Mouse (Mus musculus): ENCODE results near the gene Vti1b. TPM values are rescaled to one million over a fixed set of nuclear protein-coding genes. Genes with fewer than 3 reads are reported as not detected.
A peak's percentile ranks its signal among the peaks of the same experiment; 100 is the strongest.

Vti1b gene
- total and polyA plus RNA-seq, 2 experiments from 2014 or later: 49.4 to 217 TPM

GRCm38 (mm10) chr12:79171269-79171995 is 1.0 kb downstream of the Vti1b start:
- H3K4me2 ChIP-seq (ENCODE audit: low read depth, low read length): peak overlapping the region; percentile 66
- H3K4me3 ChIP-seq (ENCODE audit: low read length): peak overlapping the region; percentile 99
- DNase-seq (ENCODE audit: low spot score) (peak; percentile 12), ATAC-seq (no peak)
- H3K36me3 ChIP-seq (ENCODE audit: insufficient read depth, low read length): peaks cover 14% of the 10 kb centered on the region; the same call in 1 of the 2 replicates
- no peaks in the 10 kb centered on the region for H3K27me3 ChIP-seq (ENCODE audit: insufficient read depth, low read length)
- no peaks in the 10 kb centered on the region for H3K9me3 ChIP-seq (ENCODE audit: low read length)
- 0 out of 2 replicates have a peak, but pooled peaks cover 5% of the 10 kb centered on the region for H3K4me1 ChIP-seq (ENCODE audit: insufficient read depth, low read length)
- 0 out of 2 replicates have a peak overlapping the region, but pooled peaks have one; percentile 91 for H3K27ac ChIP-seq
- WGBS: 33% methylated on average over 12 of the region's 12 CpGs
- TF ChIP-seq CTCF (IDR thresholded peaks at IDR 0.05; ENCODE audit: low read depth): no peak
- peak overlapping the region; percentile 81; the same call in 1 of the 2 replicates for H3K9ac ChIP-seq (replicated peaks; ENCODE audit: low read length)

- WGBS: 66% methylated on average over 3 of the region's 3 CpGs
- H3K4me1 ChIP-seq (ENCODE audit: insufficient read depth, low read length): 0 out of 2 replicates have a peak, but pooled peaks cover 5% of the 10 kb centered on the region
Measured at GRCm38 (mm10) chr12:79170421-79170820, 2.0 kb downstream of the Vti1b start.

GRCm38 (mm10) chr12:79169173-79169572 is 3.3 kb downstream of the Vti1b start:
- DNase-seq (ENCODE audit: low spot score) (peak; percentile 7), ATAC-seq (no peak)
- Histone ChIP-seq H3K9ac (replicated peaks; ENCODE audit: low read length) (no peak overlapping the region), H3K27ac (no peak overlapping the region), H3K36me3 (ENCODE audit: insufficient read depth, low read length) (peaks cover 18% of the 10 kb centered on the region), H3K4me3 (ENCODE audit: low read length) (no peak overlapping the region), H3K4me2 (ENCODE audit: low read depth, low read length) (no peak overlapping the region), H3K4me1 (ENCODE audit: insufficient read depth, low read length) (0 out of 2 replicates have a peak, but pooled peaks cover 5% of the 10 kb centered on the region), H3K27me3 (ENCODE audit: insufficient read depth, low read length) (no peaks in the 10 kb centered on the region), H3K9me3 (ENCODE audit: low read length) (no peaks in the 10 kb centered on the region)
- peak; percentile 46 for TF ChIP-seq CTCF (IDR thresholded peaks at IDR 0.05; ENCODE audit: low read depth)

More at GRCm38 (mm10) chr12:79170421-79170820, 2.0 kb downstream of the Vti1b start:
- no peak overlapping the region for H3K4me3 ChIP-seq (ENCODE audit: low read length)
- no peaks in the 10 kb centered on the region for H3K27me3 ChIP-seq (ENCODE audit: insufficient read depth, low read length)
- H3K4me2 ChIP-seq (ENCODE audit: low read depth, low read length): no peak overlapping the region
- H3K27ac ChIP-seq: no peak overlapping the region
- no peaks in the 10 kb centered on the region for H3K9me3 ChIP-seq (ENCODE audit: low read length)
- DNase-seq (ENCODE audit: low spot score) (no peak), ATAC-seq (no peak)
- TF ChIP-seq CTCF (IDR thresholded peaks at IDR 0.05; ENCODE audit: low read depth): no peak
- H3K36me3 ChIP-seq (ENCODE audit: insufficient read depth, low read length): peaks cover 15% of the 10 kb centered on the region; the same call in 1 of the 2 replicates
- H3K9ac ChIP-seq (replicated peaks; ENCODE audit: low read length): no peak overlapping the region

- TF ChIP-seq CTCF (IDR thresholded peaks at IDR 0.05; ENCODE audit: low read depth): no peak
- Histone ChIP-seq H3K9me3 (ENCODE audit: low read length) (no peaks in the 10 kb centered on the region), H3K4me2 (ENCODE audit: low read depth, low read length) (no peak overlapping the region), H3K27ac (no peak overlapping the region), H3K36me3 (ENCODE audit: insufficient read depth, low read length) (peaks cover 62% of the 10 kb centered on the region), H3K4me1 (ENCODE audit: insufficient read depth, low read length) (no peaks in the 10 kb centered on the region), H3K4me3 (ENCODE audit: low read length) (no peak overlapping the region), H3K27me3 (ENCODE audit: insufficient read depth, low read length) (no peaks in the 10 kb centered on the region), H3K9ac (replicated peaks; ENCODE audit: low read length) (no peak overlapping the region)
- DNase-seq (ENCODE audit: low spot score) (no peak), ATAC-seq (no peak)
- WGBS: 94% methylated on average over 3 of the region's 3 CpGs
Measured at GRCm38 (mm10) chr12:79162876-79163275, 9.6 kb downstream of the Vti1b start.

GRCm38 (mm10) chr12:79149653-79150052 is 22.8 kb downstream of the Vti1b start:
- Histone ChIP-seq H3K4me1 (ENCODE audit: insufficient read depth, low read length) (no peaks in the 10 kb centered on the region), H3K4me2 (ENCODE audit: low read depth, low read length) (no peak overlapping the region), H3K36me3 (ENCODE audit: insufficient read depth, low read length) (peaks cover 11% of the 10 kb centered on the region; the same call in 1 of the 2 replicates), H3K27me3 (ENCODE audit: insufficient read depth, low read length) (no peaks in the 10 kb centered on the region), H3K4me3 (ENCODE audit: low read length) (no peak overlapping the region), H3K9ac (replicated peaks; ENCODE audit: low read length) (no peak overlapping the region), H3K9me3 (ENCODE audit: low read length) (no peaks in the 10 kb centered on the region), H3K27ac (no peak overlapping the region)
- no peak for TF ChIP-seq CTCF (IDR thresholded peaks at IDR 0.05; ENCODE audit: low read depth)
- DNase-seq (ENCODE audit: low spot score) (no peak), ATAC-seq (no peak)
- 96% methylated on average over 6 of the region's 6 CpGs for WGBS

- no peak for TF ChIP-seq CTCF (IDR thresholded peaks at IDR 0.05; ENCODE audit: low read depth)
- no peak for ATAC-seq
Measured at GRCm38 (mm10) chr12:79141384-79141783, 31.1 kb downstream of the Vti1b start.

GRCm38 (mm10) chr12:79140811-79141210 is 31.7 kb downstream of the Vti1b start:
- Histone ChIP-seq H3K27ac (no peak overlapping the region), H3K36me3 (ENCODE audit: insufficient read depth, low read length) (no peaks in the 10 kb centered on the region), H3K27me3 (ENCODE audit: insufficient read depth, low read length) (no peaks in the 10 kb centered on the region), H3K4me3 (ENCODE audit: low read length) (no peak overlapping the region), H3K9me3 (ENCODE audit: low read length) (no peaks in the 10 kb centered on the region), H3K4me1 (ENCODE audit: insufficient read depth, low read length) (no peaks in the 10 kb centered on the region), H3K4me2 (ENCODE audit: low read depth, low read length) (no peak overlapping the region), H3K9ac (replicated peaks; ENCODE audit: low read length) (no peak overlapping the region)
- WGBS: 83% methylated on average over 2 of the region's 2 CpGs
- no peak for DNase-seq (ENCODE audit: low spot score)
- TF ChIP-seq CTCF (IDR thresholded peaks at IDR 0.05; ENCODE audit: low read depth): no peak
- ATAC-seq: no peak

More at GRCm38 (mm10) chr12:79141384-79141783, 31.1 kb downstream of the Vti1b start:
- Histone ChIP-seq H3K4me2 (ENCODE audit: low read depth, low read length) (no peak overlapping the region), H3K4me1 (ENCODE audit: insufficient read depth, low read length) (no peaks in the 10 kb centered on the region), H3K36me3 (ENCODE audit: insufficient read depth, low read length) (no peaks in the 10 kb centered on the region), H3K27ac (no peak overlapping the region), H3K4me3 (ENCODE audit: low read length) (no peak overlapping the region), H3K27me3 (ENCODE audit: insufficient read depth, low read length) (no peaks in the 10 kb centered on the region), H3K9me3 (ENCODE audit: low read length) (no peaks in the 10 kb centered on the region), H3K9ac (replicated peaks; ENCODE audit: low read length) (no peak overlapping the region)
- DNase-seq (ENCODE audit: low spot score): no peak

All from hindbrain, postnatal 0 days (tissue).